Mouse (Mus musculus): ENCODE measurements at regions not wholly inside any gene's neighbourhood (a gene's known extent, or its start where the extent isn't known, plus 50 kb on each side); places are given as distances from the start of the nearest gene placed in this dataset.

DNA sequence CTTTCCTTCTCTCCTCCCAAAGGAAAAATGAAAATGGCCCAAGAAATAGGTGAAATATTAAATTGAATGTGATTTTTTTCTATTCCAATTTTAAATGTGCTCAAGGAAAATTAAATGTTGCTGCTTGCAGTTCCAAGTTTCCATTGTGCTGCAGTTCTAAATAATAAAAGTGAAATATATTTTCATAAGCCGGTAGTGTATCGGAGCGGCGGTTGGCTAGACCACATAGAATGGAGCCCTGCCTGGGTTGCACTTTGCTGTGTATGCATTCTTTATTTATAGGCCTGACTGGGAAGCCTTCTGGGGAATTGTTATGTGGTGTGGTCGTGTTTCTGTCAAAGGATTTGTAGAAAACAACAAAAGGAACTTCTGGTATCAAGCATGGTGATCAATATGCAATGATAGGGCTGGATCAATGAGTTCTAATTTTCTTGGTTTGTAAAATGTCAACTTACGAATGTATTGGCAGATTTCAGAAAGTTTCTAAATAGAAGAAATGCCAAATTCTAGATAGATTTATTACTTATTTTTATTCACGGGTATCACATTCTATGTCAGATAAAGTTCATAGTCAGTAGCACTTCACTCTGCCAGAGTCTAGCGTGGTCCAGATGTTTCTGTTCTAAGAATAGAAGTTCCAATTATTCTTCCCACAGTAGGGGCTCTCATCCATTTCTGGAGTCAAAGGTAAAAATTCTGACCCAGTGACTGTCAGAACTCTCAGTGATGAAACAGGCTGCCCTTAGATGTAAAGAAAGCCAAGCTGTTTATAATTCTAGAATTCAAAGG is 123.0 kb downstream of the Otol1 start:
- no peaks in the 10 kb centered on the region for H3K27me3 ChIP-seq (ENCODE audit: insufficient read depth, low read length)
- H3K9me3 ChIP-seq (ENCODE audit: low read length) = peaks cover 7% of the 10 kb centered on the region
- H3K4me1 ChIP-seq (replicated peaks; ENCODE audit: low read depth, low read length) = no peaks in the 10 kb centered on the region
- no peaks in the 10 kb centered on the region for H3K36me3 ChIP-seq (ENCODE audit: insufficient read depth, low read length)
- TF ChIP-seq POU5F1 (IDR thresholded peaks at IDR 0.05; ENCODE audit: borderline replicate concordance, low read length) = no peak
- TF ChIP-seq NANOG (IDR thresholded peaks at IDR 0.05; ENCODE audit: borderline replicate concordance, low read length) = no peak
- TF ChIP-seq CTCF (conservative IDR thresholded peaks at IDR 0.05; ENCODE audit: low read length) = no peak
- no peak overlapping the region for H3K4me3 ChIP-seq (replicated peaks; ENCODE audit: low read length)

DNA sequence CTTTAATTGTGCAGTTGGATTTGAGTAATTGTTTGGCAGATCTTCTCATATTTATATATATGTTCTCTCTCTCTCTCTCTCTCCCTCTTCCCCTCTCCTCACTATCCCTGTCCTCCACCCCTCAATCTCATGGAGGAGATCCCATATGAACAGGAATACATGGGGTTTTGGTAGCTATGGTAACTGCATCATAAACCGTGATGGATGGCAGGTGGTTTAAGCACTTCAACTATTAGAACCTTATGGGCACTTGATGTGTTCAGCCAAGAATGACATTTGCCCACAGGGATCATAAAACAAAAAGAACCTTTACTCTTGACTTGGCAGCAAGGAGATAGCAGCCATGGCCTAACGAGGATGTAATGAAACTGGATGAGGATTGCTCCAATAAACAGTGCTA is 127.5 kb downstream of the Otol1 start:
- TF ChIP-seq POU5F1 (IDR thresholded peaks at IDR 0.05; ENCODE audit: borderline replicate concordance, low read length) (no peak), CTCF (conservative IDR thresholded peaks at IDR 0.05; ENCODE audit: low read length) (no peak)
- Histone ChIP-seq H3K27me3 (ENCODE audit: insufficient read depth, low read length) (no peaks in the 10 kb centered on the region), H3K4me3 (replicated peaks; ENCODE audit: low read length) (no peak overlapping the region), H3K36me3 (ENCODE audit: insufficient read depth, low read length) (no peaks in the 10 kb centered on the region), H3K4me1 (replicated peaks; ENCODE audit: low read depth, low read length) (no peaks in the 10 kb centered on the region), H3K9me3 (ENCODE audit: low read length) (peaks cover 7% of the 10 kb centered on the region)

DNA sequence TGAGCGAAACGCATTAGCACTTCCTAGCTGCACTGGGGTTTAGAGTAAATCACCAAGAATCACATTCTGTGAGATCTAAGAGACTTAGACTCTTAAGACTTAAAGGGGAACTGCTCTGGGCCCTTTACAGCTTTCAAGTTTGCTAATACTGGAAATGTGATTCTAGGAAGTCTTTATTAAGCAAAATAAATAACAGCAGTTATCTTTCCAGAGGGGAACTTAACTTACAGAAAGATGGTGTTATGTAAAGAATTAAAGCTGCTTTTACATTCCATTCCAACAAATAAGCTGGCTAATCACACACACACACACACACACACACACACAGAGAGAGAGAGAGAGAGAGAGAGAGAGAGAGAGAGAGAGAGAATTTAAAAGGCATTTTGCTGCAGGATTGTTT is 131.1 kb downstream of the Otol1 start:
- Histone ChIP-seq H3K4me1 (replicated peaks; ENCODE audit: low read depth, low read length) (no peaks in the 10 kb centered on the region), H3K9me3 (ENCODE audit: low read length) (no peaks in the 10 kb centered on the region), H3K4me3 (replicated peaks; ENCODE audit: low read length) (no peak overlapping the region), H3K27me3 (ENCODE audit: insufficient read depth, low read length) (no peaks in the 10 kb centered on the region), H3K36me3 (ENCODE audit: insufficient read depth, low read length) (no peaks in the 10 kb centered on the region)
- TF ChIP-seq CTCF (conservative IDR thresholded peaks at IDR 0.05; ENCODE audit: low read length) (no peak), NANOG (IDR thresholded peaks at IDR 0.05; ENCODE audit: borderline replicate concordance, low read length) (no peak), POU5F1 (IDR thresholded peaks at IDR 0.05; ENCODE audit: borderline replicate concordance, low read length) (no peak)

DNA sequence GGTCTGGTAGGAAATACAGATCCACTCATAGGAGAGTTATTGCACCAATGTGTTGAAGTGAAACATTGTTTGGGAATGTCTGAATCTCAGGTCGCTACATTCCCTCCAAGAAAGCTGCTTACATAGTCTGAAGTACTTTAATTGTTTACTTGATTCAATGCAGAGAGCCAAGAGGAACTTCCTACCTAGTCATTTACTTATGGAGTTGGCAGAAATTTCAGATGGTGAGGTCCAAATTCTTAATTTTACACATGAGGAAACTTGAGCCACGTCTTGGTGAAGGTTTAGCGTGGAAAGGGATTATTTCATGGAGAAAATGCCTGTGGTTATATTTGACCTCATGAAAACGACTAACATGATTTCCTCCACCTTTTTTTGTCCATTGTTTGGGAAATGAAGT is 131.5 kb downstream of the Otol1 start:
- TF ChIP-seq CTCF (conservative IDR thresholded peaks at IDR 0.05; ENCODE audit: low read length) = no peak
- no peak overlapping the region for H3K4me3 ChIP-seq (replicated peaks; ENCODE audit: low read length)
- no peaks in the 10 kb centered on the region for H3K9me3 ChIP-seq (ENCODE audit: low read length)
- no peaks in the 10 kb centered on the region for H3K4me1 ChIP-seq (replicated peaks; ENCODE audit: low read depth, low read length)
- no peaks in the 10 kb centered on the region for H3K27me3 ChIP-seq (ENCODE audit: insufficient read depth, low read length)
- no peaks in the 10 kb centered on the region for H3K36me3 ChIP-seq (ENCODE audit: insufficient read depth, low read length)

DNA sequence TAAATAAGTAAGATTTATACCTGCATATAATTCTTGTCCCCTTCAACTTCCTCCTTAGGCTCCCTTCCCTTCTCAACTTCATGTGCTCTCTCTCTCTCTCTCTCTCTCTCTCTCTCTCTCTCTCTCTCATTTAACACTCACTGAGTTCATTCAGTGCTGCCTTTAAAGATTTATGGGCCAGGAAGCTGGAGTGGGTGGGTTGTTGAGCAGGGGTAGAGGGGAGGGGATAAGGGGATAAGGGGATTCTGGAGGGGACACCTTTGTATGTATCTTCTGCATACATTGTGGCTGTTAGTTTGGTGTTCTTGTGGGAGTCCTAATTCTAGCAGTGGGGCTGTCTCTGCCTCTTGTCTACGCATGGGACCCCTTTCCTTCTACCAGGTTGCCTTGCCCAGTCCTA is 138.3 kb downstream of the Otol1 start:
- no peaks in the 10 kb centered on the region for H3K27me3 ChIP-seq (ENCODE audit: insufficient read depth, low read length)
- peaks cover 3% of the 10 kb centered on the region; the same call in 1 of the 2 replicates for H3K9me3 ChIP-seq (ENCODE audit: low read length)
- no peaks in the 10 kb centered on the region for H3K36me3 ChIP-seq (ENCODE audit: insufficient read depth, low read length)
- TF ChIP-seq NANOG (IDR thresholded peaks at IDR 0.05; ENCODE audit: borderline replicate concordance, low read length) (no peak), CTCF (conservative IDR thresholded peaks at IDR 0.05; ENCODE audit: low read length) (no peak), POU5F1 (IDR thresholded peaks at IDR 0.05; ENCODE audit: borderline replicate concordance, low read length) (no peak)
- H3K4me3 ChIP-seq (replicated peaks; ENCODE audit: low read length) = no peak overlapping the region
- no peaks in the 10 kb centered on the region for H3K4me1 ChIP-seq (replicated peaks; ENCODE audit: low read depth, low read length)

DNA sequence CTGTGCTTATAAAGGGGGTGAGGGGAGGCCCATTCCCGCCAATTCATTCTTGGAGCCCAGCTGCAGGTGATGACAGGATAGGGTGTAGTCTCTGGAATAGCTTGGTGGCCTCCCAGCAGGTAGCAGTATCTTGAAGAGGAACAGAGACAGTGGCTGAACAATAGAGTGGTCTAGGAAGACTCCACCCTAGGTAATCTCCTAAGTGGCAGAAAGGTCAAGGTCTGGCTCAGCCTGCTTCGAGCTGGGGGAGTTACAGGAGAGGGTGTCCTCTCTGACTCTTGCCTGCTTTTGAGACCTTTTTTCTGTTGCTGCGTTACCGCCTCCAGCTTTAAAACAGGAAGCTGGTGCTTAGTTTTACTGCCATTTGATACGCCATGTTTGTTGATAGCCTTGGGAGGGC is 143.7 kb downstream of the Otol1 start:
- peaks cover 3% of the 10 kb centered on the region; the same call in 1 of the 2 replicates for H3K9me3 ChIP-seq (ENCODE audit: low read length)
- no peak overlapping the region for H3K4me3 ChIP-seq (replicated peaks; ENCODE audit: low read length)
- TF ChIP-seq CTCF (conservative IDR thresholded peaks at IDR 0.05; ENCODE audit: low read length) = no peak
- no peak for TF ChIP-seq NANOG (IDR thresholded peaks at IDR 0.05; ENCODE audit: borderline replicate concordance, low read length)
- no peak for TF ChIP-seq POU5F1 (IDR thresholded peaks at IDR 0.05; ENCODE audit: borderline replicate concordance, low read length)
- no peaks in the 10 kb centered on the region for H3K27me3 ChIP-seq (ENCODE audit: insufficient read depth, low read length)
- H3K36me3 ChIP-seq (ENCODE audit: insufficient read depth, low read length) = no peaks in the 10 kb centered on the region
- H3K4me1 ChIP-seq (replicated peaks; ENCODE audit: low read depth, low read length) = peaks cover 2% of the 10 kb centered on the region; the same call in 1 of the 2 replicates

DNA sequence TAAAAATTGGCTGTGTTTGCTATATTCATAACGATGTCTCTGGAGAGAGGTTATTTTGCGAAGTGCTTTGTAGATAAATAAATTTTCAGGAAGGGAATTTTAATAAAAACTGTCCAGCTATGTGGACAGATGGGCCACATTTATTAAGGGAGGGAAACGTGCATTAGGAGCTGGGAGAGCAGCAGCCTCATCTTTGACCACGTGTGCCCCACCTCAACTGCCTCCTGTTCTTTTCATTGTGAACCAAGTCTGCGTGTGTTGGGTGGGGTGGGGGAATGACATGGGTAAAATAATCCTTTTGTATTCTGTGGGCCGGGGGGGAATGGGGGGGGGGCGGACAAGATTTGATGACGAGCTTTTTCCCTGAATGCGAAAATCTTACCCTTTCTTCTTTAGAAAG is 152.6 kb downstream of the Otol1 start:
- H3K27me3 ChIP-seq (ENCODE audit: insufficient read depth, low read length) = no peaks in the 10 kb centered on the region
- H3K4me1 ChIP-seq (replicated peaks; ENCODE audit: low read depth, low read length) = peaks cover 2% of the 10 kb centered on the region; the same call in 1 of the 2 replicates
- no peak overlapping the region for H3K4me3 ChIP-seq (replicated peaks; ENCODE audit: low read length)
- TF ChIP-seq CTCF (conservative IDR thresholded peaks at IDR 0.05; ENCODE audit: low read length) = no peak
- TF ChIP-seq POU5F1 (IDR thresholded peaks at IDR 0.05; ENCODE audit: borderline replicate concordance, low read length) = no peak
- TF ChIP-seq NANOG (IDR thresholded peaks at IDR 0.05; ENCODE audit: borderline replicate concordance, low read length) = no peak
- no peaks in the 10 kb centered on the region for H3K36me3 ChIP-seq (ENCODE audit: insufficient read depth, low read length)
- no peaks in the 10 kb centered on the region for H3K9me3 ChIP-seq (ENCODE audit: low read length)

DNA sequence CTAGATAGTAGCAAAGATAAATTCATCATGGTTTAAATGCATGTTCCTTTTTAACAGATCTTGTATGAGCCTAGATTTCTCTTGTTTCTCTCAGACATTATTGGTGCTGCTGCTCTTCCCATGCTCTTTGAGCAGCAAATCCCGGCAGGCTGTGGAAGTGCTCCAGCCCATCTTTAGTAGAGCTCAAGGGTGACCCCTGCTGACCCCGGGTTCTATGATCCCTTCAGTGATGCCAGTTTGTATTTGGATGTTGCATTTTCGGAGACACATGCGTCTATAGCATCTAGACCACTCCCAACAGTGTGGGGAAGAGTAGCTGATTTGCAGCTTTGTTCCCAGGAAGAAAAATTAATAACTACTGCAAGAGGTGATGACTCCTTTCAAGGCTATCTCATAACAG is 164.3 kb downstream of the Otol1 start:
- H3K4me3 ChIP-seq (replicated peaks; ENCODE audit: low read length) = no peak overlapping the region
- H3K27me3 ChIP-seq (ENCODE audit: insufficient read depth, low read length) = no peaks in the 10 kb centered on the region
- H3K4me1 ChIP-seq (replicated peaks; ENCODE audit: low read depth, low read length) = no peaks in the 10 kb centered on the region
- no peak for TF ChIP-seq CTCF (conservative IDR thresholded peaks at IDR 0.05; ENCODE audit: low read length)
- no peak for TF ChIP-seq POU5F1 (IDR thresholded peaks at IDR 0.05; ENCODE audit: borderline replicate concordance, low read length)
- TF ChIP-seq NANOG (IDR thresholded peaks at IDR 0.05; ENCODE audit: borderline replicate concordance, low read length) = no peak
- no peaks in the 10 kb centered on the region for H3K36me3 ChIP-seq (ENCODE audit: insufficient read depth, low read length)
- H3K9me3 ChIP-seq (ENCODE audit: low read length) = peaks cover 8% of the 10 kb centered on the region; the same call in 1 of the 2 replicates

DNA sequence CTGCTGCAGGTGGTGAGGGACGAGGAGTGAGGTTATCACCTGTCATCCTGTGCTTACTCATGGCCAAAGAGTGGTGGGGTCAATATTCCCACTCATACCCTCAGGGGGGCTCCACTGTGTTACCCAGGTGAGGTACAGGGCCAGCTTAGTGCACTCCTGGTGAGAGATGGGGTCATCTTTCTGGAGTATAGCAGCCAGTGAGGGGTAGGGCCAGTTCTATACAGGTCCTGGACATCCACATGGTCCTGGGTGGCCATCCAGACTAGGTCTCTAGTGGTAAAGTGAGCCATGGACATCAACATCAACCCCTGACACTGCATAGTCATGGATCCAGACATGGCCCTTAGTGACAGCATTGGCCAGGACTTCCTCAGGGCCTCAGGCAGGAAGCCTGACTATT is 169.0 kb downstream of the Otol1 start:
- Histone ChIP-seq H3K4me1 (replicated peaks; ENCODE audit: low read depth, low read length) (no peaks in the 10 kb centered on the region), H3K9me3 (ENCODE audit: low read length) (peaks cover 4% of the 10 kb centered on the region; the same call in 1 of the 2 replicates), H3K36me3 (ENCODE audit: insufficient read depth, low read length) (no peaks in the 10 kb centered on the region), H3K27me3 (ENCODE audit: insufficient read depth, low read length) (no peaks in the 10 kb centered on the region), H3K4me3 (replicated peaks; ENCODE audit: low read length) (no peak overlapping the region)
- TF ChIP-seq NANOG (IDR thresholded peaks at IDR 0.05; ENCODE audit: borderline replicate concordance, low read length) = no peak
- TF ChIP-seq POU5F1 (IDR thresholded peaks at IDR 0.05; ENCODE audit: borderline replicate concordance, low read length) = no peak
- TF ChIP-seq CTCF (conservative IDR thresholded peaks at IDR 0.05; ENCODE audit: low read length) = no peak

Data from E14TG2a.4 (cell line).